Mouse (Mus musculus) intestine, embryonic 15.5 days (tissue): Measurements from ENCODE around the gene Grik2. TPM values are rescaled to one million over a fixed set of nuclear protein-coding genes. Genes with fewer than 3 reads are reported as not detected.

ENCODE experiments used
- ATAC-seq: fragments of 200-750 bp; cut with Nextera tagmentation; 2 replicates; pipeline ENCODE4 v1.8.0; 2017; ENCODE audit warnings: moderate TSS enrichment, moderate library complexity
- H3K27ac ChIP-seq: fragments of 300-500 bp; sonication (generic); 2 replicates; pipeline ENCODE4 v1.5.1; 2015; ENCODE audit warnings: mild to moderate bottlenecking, inconsistent platforms
- H3K27me3 ChIP-seq: fragments of 300-500 bp; sonication (generic); replicated peaks from 2 replicates; pipeline ENCODE4 v1.6.1; 2015; ENCODE audit warnings: inconsistent platforms
- H3K36me3 ChIP-seq: fragments of 300-500 bp; sonication (generic); 2 replicates; pipeline ENCODE4 v1.6.1; 2015; ENCODE audit warnings: inconsistent platforms
- H3K4me1 ChIP-seq: fragments of 300-500 bp; sonication (generic); replicated peaks from 2 replicates; pipeline ENCODE4 v1.6.1; 2015; ENCODE audit warnings: inconsistent platforms
- H3K4me2 ChIP-seq: fragments of 300-500 bp; sonication (generic); replicated peaks from 2 replicates; pipeline ENCODE4 v1.6.1; 2015; ENCODE audit warnings: mild to moderate bottlenecking, inconsistent platforms
- H3K4me3 ChIP-seq: fragments of 300-500 bp; sonication (generic); replicated peaks from 2 replicates; pipeline ENCODE4 v1.5.1; 2015; ENCODE audit warnings: inconsistent platforms
- H3K9ac ChIP-seq: fragments of 300-500 bp; sonication (generic); 2 replicates; pipeline ENCODE4 v1.6.1; 2015; ENCODE audit warnings: inconsistent platforms
- H3K9me3 ChIP-seq: fragments of 300-500 bp; sonication (generic); 2 replicates; pipeline ENCODE4 v1.6.1; 2016; ENCODE audit warnings: inconsistent platforms
- WGBS: fragments of 180-500 bp; shearing (Covaris S2); methylation state at CpG from one replicate; pipeline ENCODE4 v1.1.7; 2015; 5-methylcytosine and 5-hydroxymethylcytosine counted together
- polyA plus RNA-seq: library from polyadenylated mRNA; unstranded; fragments of >200 nt; fragmentation: Nextera tagmentation; extraction: Ambion mirVana; gene quantifications from 2 replicates; pipeline ENCODE4 v1.2.1, GENCODE M21; 2015

Grik2 gene
- polyA plus RNA-seq, 1 experiment from 2014 or later, result 3.1 TPM

- H3K27ac ChIP-seq, result no peak overlapping the region
- H3K27me3 ChIP-seq, result peaks cover 18% of the 10 kb centered on the region; the same call in 1 of the 2 replicates
- ATAC-seq, result no peak
- no peaks in the 10 kb centered on the region for H3K9me3 ChIP-seq
- peak overlapping the region; percentile 42; the same call in 1 of the 2 replicates for H3K4me3 ChIP-seq
- H3K4me2 ChIP-seq, result peak overlapping the region; percentile 85
- H3K36me3 ChIP-seq, result no peaks in the 10 kb centered on the region
- H3K4me1 ChIP-seq, result no peaks in the 10 kb centered on the region
- H3K9ac ChIP-seq, result no peak overlapping the region
- WGBS, result 5% methylated on average over 7 of the region's 7 CpGs
Measured at GRCm38 (mm10) chr10:49782061-49782460, 6.5 kb downstream of the Grik2 start.

DNA sequence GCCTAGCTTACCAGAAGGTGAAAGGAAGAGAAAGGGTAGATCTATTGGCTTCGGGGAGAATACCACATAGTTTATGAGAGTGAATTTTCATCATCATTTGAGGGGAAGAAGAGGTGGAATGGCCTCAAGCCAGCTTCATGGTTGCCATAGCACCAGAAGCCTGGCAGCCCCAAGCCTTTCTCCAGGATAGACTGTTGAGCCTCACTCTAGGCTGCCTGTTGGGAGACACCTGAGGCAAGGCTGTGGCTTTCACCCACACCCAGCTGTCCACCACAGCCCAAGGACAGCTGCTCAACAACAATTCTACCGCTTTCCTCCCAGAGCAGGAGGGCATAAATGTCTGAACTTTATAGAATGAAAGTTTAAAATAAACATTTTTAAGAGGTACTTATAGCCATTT is 8.1 kb downstream of the Grik2 start:
- no peaks in the 10 kb centered on the region for H3K4me1 ChIP-seq
- no peak for ATAC-seq
- 64% methylated on average over 2 of the region's 2 CpGs for WGBS
- no peaks in the 10 kb centered on the region for H3K9me3 ChIP-seq
- no peak overlapping the region for H3K4me2 ChIP-seq
- no peak overlapping the region for H3K4me3 ChIP-seq
- H3K27me3 ChIP-seq, result peaks cover 14% of the 10 kb centered on the region; the same call in 1 of the 2 replicates
- H3K9ac ChIP-seq, result no peak overlapping the region
- H3K27ac ChIP-seq, result no peak overlapping the region
- no peaks in the 10 kb centered on the region for H3K36me3 ChIP-seq

DNA sequence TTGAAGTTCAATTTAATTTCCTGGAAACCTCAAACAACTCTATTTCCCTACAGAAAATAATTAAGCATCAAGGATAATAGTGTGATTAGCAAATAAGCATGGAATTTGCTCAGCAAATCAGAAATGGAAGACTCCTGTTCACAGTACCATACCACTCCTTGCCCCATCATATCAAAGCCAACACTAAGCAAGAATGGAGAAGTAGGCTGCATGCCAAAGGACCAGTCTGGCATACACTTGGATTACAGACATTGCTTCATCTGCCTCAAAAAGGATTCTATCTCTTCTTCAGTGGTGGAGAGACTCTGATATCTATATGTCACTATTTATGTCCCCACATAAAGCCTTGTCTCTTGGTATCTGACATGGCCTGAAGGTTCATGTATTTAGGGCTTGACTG is 19.7 kb downstream of the Grik2 start:
- Histone ChIP-seq H3K27me3 (no peaks in the 10 kb centered on the region), H3K27ac (no peak overlapping the region), H3K9ac (no peak overlapping the region), H3K4me3 (no peak overlapping the region), H3K9me3 (no peaks in the 10 kb centered on the region), H3K4me1 (no peaks in the 10 kb centered on the region), H3K36me3 (no peaks in the 10 kb centered on the region), H3K4me2 (no peak overlapping the region)
- ATAC-seq, result no peak

GRCm38 (mm10) chr10:49767556-49767955 is 21.0 kb downstream of the Grik2 start:
- ATAC-seq, result no peak
- H3K4me2 ChIP-seq, result no peak overlapping the region
- H3K9ac ChIP-seq, result no peak overlapping the region
- H3K27ac ChIP-seq, result no peak overlapping the region
- no peaks in the 10 kb centered on the region for H3K36me3 ChIP-seq
- 65% methylated on average over 2 of the region's 2 CpGs for WGBS
- no peaks in the 10 kb centered on the region for H3K4me1 ChIP-seq
- no peaks in the 10 kb centered on the region for H3K27me3 ChIP-seq
- no peak overlapping the region for H3K4me3 ChIP-seq
- no peaks in the 10 kb centered on the region for H3K9me3 ChIP-seq

- Histone ChIP-seq H3K9ac (no peak overlapping the region), H3K4me1 (no peaks in the 10 kb centered on the region), H3K36me3 (no peaks in the 10 kb centered on the region), H3K9me3 (no peaks in the 10 kb centered on the region), H3K4me2 (no peak overlapping the region), H3K27me3 (no peaks in the 10 kb centered on the region), H3K27ac (no peak overlapping the region), H3K4me3 (no peak overlapping the region)
- 79% methylated on average over 2 of the region's 2 CpGs for WGBS
- no peak for ATAC-seq
Measured at GRCm38 (mm10) chr10:49762607-49763006, 26.0 kb downstream of the Grik2 start.

- WGBS, result 58% methylated on average over 2 of the region's 2 CpGs
- Histone ChIP-seq H3K4me1 (no peaks in the 10 kb centered on the region), H3K27me3 (no peaks in the 10 kb centered on the region), H3K4me2 (no peak overlapping the region), H3K4me3 (no peak overlapping the region), H3K9ac (no peak overlapping the region), H3K9me3 (no peaks in the 10 kb centered on the region), H3K36me3 (no peaks in the 10 kb centered on the region), H3K27ac (no peak overlapping the region)
- ATAC-seq, result no peak
Measured at GRCm38 (mm10) chr10:49751769-49752168, 36.8 kb downstream of the Grik2 start.

- WGBS, result 72% methylated on average over 2 of the region's 2 CpGs
- H3K4me1 ChIP-seq, result no peaks in the 10 kb centered on the region
- H3K27ac ChIP-seq, result no peak overlapping the region
- H3K4me3 ChIP-seq, result no peak overlapping the region
- H3K9ac ChIP-seq, result no peak overlapping the region
- H3K36me3 ChIP-seq, result no peaks in the 10 kb centered on the region
- H3K9me3 ChIP-seq, result no peaks in the 10 kb centered on the region
- H3K4me2 ChIP-seq, result no peak overlapping the region
- ATAC-seq, result no peak
- no peaks in the 10 kb centered on the region for H3K27me3 ChIP-seq
Measured at GRCm38 (mm10) chr10:49731841-49732240, 56.7 kb downstream of the Grik2 start.

DNA sequence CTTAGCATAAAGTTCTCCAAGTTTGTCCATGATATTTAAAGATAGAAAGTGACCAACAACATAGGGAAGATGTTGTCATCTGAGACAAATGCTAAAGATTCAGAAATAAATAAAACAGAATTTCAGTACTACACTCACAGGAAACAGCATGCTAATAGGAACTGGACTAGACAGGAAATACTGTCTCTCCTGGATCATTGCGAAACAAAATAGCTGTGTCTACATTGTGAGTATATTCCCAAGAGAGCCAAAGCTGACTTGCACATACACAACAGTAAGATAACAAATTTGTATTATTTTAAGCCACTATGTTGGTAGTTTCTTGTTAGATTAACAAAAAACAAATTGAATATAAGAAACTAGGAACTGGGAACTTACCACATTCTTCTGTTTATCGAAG is 64.9 kb downstream of the Grik2 start:
- ATAC-seq, result no peak

GRCm38 (mm10) chr10:49716856-49717255 is 71.7 kb downstream of the Grik2 start:
- Histone ChIP-seq H3K9ac (no peak overlapping the region), H3K4me3 (no peak overlapping the region), H3K27ac (no peak overlapping the region), H3K36me3 (no peaks in the 10 kb centered on the region), H3K4me2 (no peak overlapping the region), H3K9me3 (no peaks in the 10 kb centered on the region), H3K4me1 (no peaks in the 10 kb centered on the region), H3K27me3 (no peaks in the 10 kb centered on the region)
- 62% methylated on average over 5 of the region's 5 CpGs for WGBS
- no peak for ATAC-seq

More for the DNA sequence above, 64.9 kb downstream of the Grik2 start:
- WGBS, result 82% methylated on average over 2 of the region's 2 CpGs
- Histone ChIP-seq H3K27ac (no peak overlapping the region), H3K36me3 (no peaks in the 10 kb centered on the region), H3K4me2 (no peak overlapping the region), H3K4me1 (no peaks in the 10 kb centered on the region), H3K4me3 (no peak overlapping the region), H3K9me3 (no peaks in the 10 kb centered on the region), H3K9ac (no peak overlapping the region), H3K27me3 (no peaks in the 10 kb centered on the region)

DNA sequence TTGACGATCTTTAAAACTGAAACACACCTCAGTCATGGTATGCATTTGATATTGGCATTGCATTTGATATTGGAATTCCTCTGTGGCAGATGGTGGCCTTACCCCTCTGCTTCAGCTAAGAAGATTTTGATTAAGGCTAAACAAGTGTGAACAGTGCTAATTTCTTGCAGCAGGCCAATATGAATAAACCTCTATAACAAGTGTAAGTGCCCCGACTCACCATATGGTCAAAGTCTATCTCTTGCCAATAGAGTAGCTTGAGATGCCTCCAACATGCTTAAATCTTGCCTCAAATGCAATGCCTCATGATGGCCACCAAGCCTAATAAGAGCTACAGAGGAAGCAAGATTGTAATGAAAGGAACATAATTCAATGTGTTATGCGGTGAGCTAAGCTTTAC is 78.8 kb downstream of the Grik2 start:
- no peak overlapping the region for H3K4me3 ChIP-seq
- H3K9me3 ChIP-seq, result no peaks in the 10 kb centered on the region
- H3K9ac ChIP-seq, result no peak overlapping the region
- no peak overlapping the region for H3K4me2 ChIP-seq
- no peaks in the 10 kb centered on the region for H3K4me1 ChIP-seq
- no peak overlapping the region for H3K27ac ChIP-seq
- WGBS, result 86% methylated on average over 3 of the region's 3 CpGs
- ATAC-seq, result no peak
- no peaks in the 10 kb centered on the region for H3K27me3 ChIP-seq
- H3K36me3 ChIP-seq, result no peaks in the 10 kb centered on the region

- Histone ChIP-seq H3K4me2 (no peak overlapping the region), H3K4me1 (no peaks in the 10 kb centered on the region), H3K9ac (no peak overlapping the region), H3K4me3 (no peak overlapping the region), H3K27ac (no peak overlapping the region), H3K9me3 (no peaks in the 10 kb centered on the region), H3K27me3 (no peaks in the 10 kb centered on the region), H3K36me3 (no peaks in the 10 kb centered on the region)
- no peak for ATAC-seq
- WGBS, result 89% methylated on average over 8 of the region's 8 CpGs
Measured at GRCm38 (mm10) chr10:49704446-49704845, 84.1 kb downstream of the Grik2 start.

- Histone ChIP-seq H3K27me3 (no peaks in the 10 kb centered on the region), H3K4me2 (no peak overlapping the region), H3K4me1 (no peaks in the 10 kb centered on the region), H3K4me3 (no peak overlapping the region), H3K27ac (no peak overlapping the region), H3K9me3 (no peaks in the 10 kb centered on the region), H3K9ac (no peak overlapping the region), H3K36me3 (no peaks in the 10 kb centered on the region)
- 84% methylated on average over 1 of the region's 1 CpGs for WGBS
- ATAC-seq, result no peak
Measured at GRCm38 (mm10) chr10:49652320-49652719, 136.2 kb downstream of the Grik2 start.

DNA sequence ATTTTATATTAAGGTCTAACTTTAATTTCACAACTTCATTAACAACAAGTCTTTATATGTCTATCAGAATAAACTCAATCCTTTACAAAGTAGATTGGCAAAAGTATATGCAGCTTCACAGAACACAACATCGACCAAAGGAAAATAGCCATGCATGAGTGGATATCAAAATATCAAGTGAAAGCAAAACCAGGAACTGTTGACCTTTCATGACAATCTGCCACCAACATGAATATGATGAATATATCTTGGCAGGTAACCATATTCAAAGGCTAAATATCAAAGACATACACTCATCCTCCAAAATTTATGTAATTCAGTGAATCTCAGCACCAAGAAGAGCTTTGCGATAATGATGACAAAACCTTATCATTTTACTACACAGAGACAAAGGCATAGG is 141.4 kb downstream of the Grik2 start:
- H3K9me3 ChIP-seq, result no peaks in the 10 kb centered on the region
- H3K4me2 ChIP-seq, result no peak overlapping the region
- H3K27me3 ChIP-seq, result no peaks in the 10 kb centered on the region
- H3K4me3 ChIP-seq, result no peak overlapping the region
- no peaks in the 10 kb centered on the region for H3K4me1 ChIP-seq
- H3K27ac ChIP-seq, result no peak overlapping the region
- 92% methylated on average over 2 of the region's 2 CpGs for WGBS
- no peak overlapping the region for H3K9ac ChIP-seq
- ATAC-seq, result no peak
- H3K36me3 ChIP-seq, result no peaks in the 10 kb centered on the region

DNA sequence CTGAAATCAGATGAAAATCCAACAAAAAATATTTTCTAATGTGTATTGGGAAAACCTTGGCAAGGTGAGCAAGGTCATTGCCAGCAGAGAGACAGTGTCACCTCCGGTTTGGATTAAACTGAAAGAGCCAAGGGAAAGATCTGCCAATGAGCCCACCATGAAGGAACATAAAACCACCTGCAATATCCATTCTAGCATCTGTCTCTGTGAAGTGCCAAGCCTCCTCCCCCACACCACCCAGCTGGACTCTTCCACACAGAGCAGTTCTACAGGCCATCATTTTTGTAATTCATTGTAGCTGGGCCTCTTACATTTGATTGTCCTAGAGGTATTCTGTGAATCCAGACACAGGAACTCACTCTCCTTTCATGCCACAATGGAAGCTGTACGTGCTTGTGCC is 148.7 kb downstream of the Grik2 start:
- H3K4me3 ChIP-seq, result no peak overlapping the region
- no peaks in the 10 kb centered on the region for H3K9me3 ChIP-seq
- no peak overlapping the region for H3K27ac ChIP-seq
- no peaks in the 10 kb centered on the region for H3K36me3 ChIP-seq
- H3K4me2 ChIP-seq, result no peak overlapping the region
- no peaks in the 10 kb centered on the region for H3K4me1 ChIP-seq
- no peak for ATAC-seq
- H3K27me3 ChIP-seq, result no peaks in the 10 kb centered on the region
- no peak overlapping the region for H3K9ac ChIP-seq
- WGBS, result 85% methylated on average over 2 of the region's 2 CpGs
